Mouse (Mus musculus) T-helper 1 cell (primary cell): ENCODE results near the gene Angptl2.

Source experiments
- in situ Hi-C: fragments of 300-600 bp; cut with MboI, MseI; formaldehyde crosslinking; loops from one replicate; pipeline ENCODE4 v1.15.1; 2025; ENCODE audit warnings: high pct_unique_total_duplicates

Angptl2 gene

GRCm38 (mm10) chr2:33270569-33270968, 54.7 kb downstream of the Angptl2 start:
- in situ Hi-C loops, result no loop called here

DNA sequence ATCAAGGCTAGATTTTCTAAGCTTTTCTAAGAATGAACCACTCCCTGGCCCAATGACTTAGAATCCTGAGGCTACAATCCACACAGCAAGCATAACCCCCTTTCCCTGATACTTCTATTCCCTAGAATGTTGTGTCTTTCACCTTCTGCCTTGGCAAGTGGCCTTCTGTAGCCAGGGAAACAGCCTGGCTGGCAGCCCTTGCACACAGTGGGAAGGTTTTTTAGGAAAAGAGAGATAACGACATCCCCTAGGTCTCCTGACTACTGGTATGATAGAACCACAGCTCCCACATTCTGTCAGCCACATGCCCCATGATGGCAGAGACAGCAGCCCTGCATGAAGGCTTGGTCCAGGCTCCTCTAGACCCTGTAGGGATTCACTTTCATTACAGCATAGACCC, 55.6 kb downstream of the Angptl2 start:
- in situ Hi-C loops, result no loop called here

DNA sequence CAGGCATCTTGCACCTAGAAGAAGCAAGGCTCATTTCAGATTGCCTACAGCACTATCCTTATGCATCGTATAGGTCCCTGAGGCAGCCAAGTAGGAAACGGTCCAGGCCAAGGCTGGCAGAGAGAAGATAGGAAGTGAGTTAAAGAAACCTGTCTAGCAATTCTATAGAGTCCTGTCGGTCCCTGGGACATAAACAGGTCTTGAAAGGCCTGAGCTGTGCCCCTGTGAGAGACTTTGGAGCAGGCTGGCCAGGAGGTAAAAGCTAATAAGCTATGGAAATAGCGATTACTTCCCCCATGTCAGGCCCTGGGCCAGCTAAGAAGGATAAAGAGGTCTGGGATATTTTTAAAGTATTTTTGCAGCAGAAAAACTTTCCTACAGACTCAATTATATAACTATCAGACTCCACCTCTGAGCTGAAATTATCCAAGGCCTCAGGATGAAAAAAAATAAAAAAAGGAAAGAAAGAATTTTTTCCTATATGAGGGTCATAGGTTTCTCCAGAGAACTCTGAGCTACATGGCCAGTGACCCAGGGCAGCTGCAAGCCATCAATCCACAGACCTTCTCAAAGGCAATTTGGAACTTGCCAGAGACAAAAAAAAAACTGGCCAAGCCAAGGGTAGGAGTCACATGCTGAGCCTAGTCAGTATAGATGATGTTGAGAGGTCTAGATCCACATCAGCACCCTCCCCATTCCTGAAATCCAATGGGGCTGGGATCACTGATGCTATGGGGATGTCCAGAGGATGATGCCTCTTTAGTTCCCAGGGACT, 57.0 kb downstream of the Angptl2 start:
- in situ Hi-C loops, result no loop called here

GRCm38 (mm10) chr2:33274719-33275490, 59.0 kb downstream of the Angptl2 start:
- in situ Hi-C loops, result no loop called here

DNA sequence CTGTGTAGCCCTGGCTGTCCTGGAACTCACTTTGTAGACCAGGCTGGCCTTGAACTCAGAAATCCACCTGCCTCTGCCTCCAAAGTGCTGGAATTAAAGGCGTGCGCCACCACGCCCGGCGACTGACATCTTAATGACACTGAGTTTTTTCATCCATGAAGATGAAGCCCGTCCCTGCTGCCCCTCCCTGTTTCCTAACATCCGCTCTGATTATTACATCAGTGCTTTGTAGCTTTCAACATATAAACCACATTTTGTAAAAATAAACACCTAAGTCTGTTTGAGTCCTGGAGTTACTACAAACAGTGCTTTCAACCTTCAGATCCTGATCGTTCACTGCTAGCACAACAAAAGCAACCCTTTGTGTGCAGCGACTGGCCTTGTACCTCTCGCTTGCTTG, 63.9 kb downstream of the Angptl2 start:
- in situ Hi-C loops, result no loop called here

DNA sequence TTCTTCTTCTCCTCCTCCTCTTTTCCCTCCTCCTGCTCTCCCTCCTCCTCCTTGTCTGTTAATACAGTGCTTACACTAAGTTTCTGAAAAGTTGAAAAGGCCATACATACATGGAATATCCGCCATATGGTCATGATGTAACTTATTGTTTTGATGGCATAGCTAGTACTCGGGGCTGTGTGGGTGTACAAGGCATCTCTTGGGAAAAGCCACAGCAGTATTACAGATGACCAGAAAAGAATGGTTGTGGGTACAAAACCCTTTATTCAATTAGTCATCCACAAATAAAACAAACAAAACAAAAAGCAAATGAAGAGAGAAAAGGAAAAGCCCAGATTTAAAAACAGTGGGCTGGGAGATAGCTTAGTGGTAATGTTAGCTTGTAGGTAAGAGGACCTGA, 64.7 kb downstream of the Angptl2 start:
- in situ Hi-C loops, result no loop called here

- in situ Hi-C loops, result no loop called here
Measured at GRCm38 (mm10) chr2:33281807-33282206, 65.9 kb downstream of the Angptl2 start.

GRCm38 (mm10) chr2:33282877-33283276, 67.0 kb downstream of the Angptl2 start:
- in situ Hi-C loops, result no loop called here

DNA sequence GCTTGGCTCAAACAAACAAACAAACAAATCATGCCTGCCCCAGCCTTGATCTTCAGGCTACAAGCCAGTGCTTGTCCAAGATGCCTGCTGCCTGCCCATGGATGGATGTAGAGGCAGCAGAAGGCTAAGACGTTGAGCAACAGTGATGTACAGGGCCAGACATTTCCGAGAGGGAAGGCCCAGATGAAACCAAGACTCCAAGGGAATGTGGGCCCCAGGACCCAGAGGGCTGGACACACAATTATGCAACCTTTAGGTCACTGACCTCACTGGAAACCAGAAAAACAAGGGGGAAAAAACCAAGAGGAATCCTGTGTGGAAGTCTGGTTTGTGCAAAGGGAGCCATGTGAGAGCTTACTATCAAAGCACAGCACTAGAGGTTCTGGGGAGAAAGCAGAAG, 67.8 kb downstream of the Angptl2 start:
- in situ Hi-C loops, result no loop called here

DNA sequence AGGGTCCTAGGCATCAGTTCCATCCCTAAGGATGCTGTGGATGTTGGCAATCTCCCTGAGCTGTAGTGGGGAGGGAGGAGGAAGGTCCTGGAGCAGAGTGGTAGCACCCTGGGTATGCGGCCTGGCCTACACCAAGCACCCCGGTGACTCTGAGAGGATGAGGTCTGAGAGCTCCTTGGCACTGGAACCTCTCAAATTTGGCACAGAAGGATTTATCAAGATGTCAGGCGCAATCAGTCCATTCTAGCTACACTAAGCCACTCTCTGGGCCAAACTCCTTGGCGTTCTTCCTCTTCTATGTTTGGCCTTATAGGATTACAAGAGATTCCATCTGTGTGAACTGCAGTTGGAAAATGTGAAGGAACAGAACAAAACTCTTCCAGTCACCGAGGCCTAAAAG, 73.0 kb downstream of the Angptl2 start:
- in situ Hi-C loops, result no loop called here

- in situ Hi-C loops, result no loop called here
Measured at GRCm38 (mm10) chr2:33290491-33290890, 74.6 kb downstream of the Angptl2 start.

GRCm38 (mm10) chr2:33292057-33292456, 76.2 kb downstream of the Angptl2 start:
- in situ Hi-C loops, result no loop called here

DNA sequence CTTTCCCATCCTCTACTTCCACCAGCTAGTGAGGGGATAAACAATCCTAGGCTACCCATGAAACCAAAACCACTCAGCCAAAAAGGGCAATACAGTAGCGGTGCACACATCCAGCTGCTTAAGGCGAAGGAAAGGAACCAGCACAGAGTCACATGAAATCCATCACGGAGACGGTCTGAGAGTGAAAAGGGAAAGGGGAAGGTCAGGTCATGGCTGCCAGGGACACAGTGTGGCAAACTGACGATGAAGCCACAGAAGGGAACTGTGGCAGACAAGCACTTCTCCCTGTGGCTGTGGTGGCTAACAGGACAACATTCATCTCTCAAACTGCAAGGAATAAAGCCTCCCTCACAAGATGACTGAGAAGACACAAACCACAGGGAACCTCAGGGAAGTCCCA, 79.2 kb downstream of the Angptl2 start:
- in situ Hi-C loops, result no loop called here
